Mouse (Mus musculus) cerebellum, adult 2 months (tissue): Measurements from ENCODE around the gene Dcst2. TPM values are rescaled to one million over a fixed set of nuclear protein-coding genes. Genes with fewer than 3 reads are reported as not detected.

Experiments used
- DNase-seq, 2 experiments: peaks; one replicate each; pipeline ENCODE4 v3.0.0; 2021
- H3K27ac ChIP-seq: fragments of 200-500 bp; 2 replicates; pipeline ENCODE4 v1.5.1; 2012; ENCODE audit warnings: low read length, control low read depth, inconsistent platforms; ENCODE audit not compliant: insufficient read depth
- H3K27me3 ChIP-seq: fragments of 200-500 bp; 2 replicates; pipeline ENCODE4 v1.6.1; 2012; ENCODE audit warnings: inconsistent platforms, mild to moderate bottlenecking, low read length, moderate library complexity; ENCODE audit not compliant: control insufficient read depth, insufficient read depth
- H3K4me1 ChIP-seq: fragments of 200-500 bp; 2 replicates; pipeline ENCODE4 v1.6.1; 2011; ENCODE audit warnings: low read length; ENCODE audit not compliant: control insufficient read depth, insufficient read depth
- H3K4me3 ChIP-seq: fragments of 200-500 bp; replicated peaks from 2 replicates; pipeline ENCODE3; 2011; ENCODE audit warnings: mild to moderate bottlenecking, low read depth, low read length, control low read depth; ENCODE audit not compliant: insufficient read depth
- CTCF ChIP-seq: fragments of 200-500 bp; IDR thresholded peaks from 2 replicates; pipeline ENCODE4 v1.5.1; 2011; ENCODE audit warnings: low read depth, mild to moderate bottlenecking, control low read depth, low read length, moderate library complexity, borderline replicate concordance; ENCODE audit not compliant: insufficient read depth
- POLR2A ChIP-seq: fragments of 200-500 bp; IDR thresholded peaks from 2 replicates; pipeline ENCODE4 v1.6.1; 2011; ENCODE audit warnings: low read length, control low read depth, borderline replicate concordance; ENCODE audit not compliant: insufficient read depth
- WGBS: fragments of 180-500 bp; shearing (Covaris S2); methylation state at CpG from one replicate; pipeline ENCODE4 v1.1.7; 2018; 5-methylcytosine and 5-hydroxymethylcytosine counted together
- polyA plus RNA-seq: library from polyadenylated mRNA; depleted of rRNA; stranded (reverse); fragments of >200 nt; gene quantifications from 2 replicates; pipeline ENCODE4 v1.2.3, GENCODE M21; 2012

Dcst2 gene
- polyA plus RNA-seq, 1 experiment = 0.36 TPM

- DNase-seq = no peak
- H3K4me1 ChIP-seq = peaks cover 13% of the 10 kb centered on the region
- WGBS = 52% methylated on average over 8 of the region's 8 CpGs
- no peak overlapping the region for H3K27ac ChIP-seq
- H3K4me3 ChIP-seq = no peak overlapping the region
- TF ChIP-seq POLR2A (no peak), CTCF (no peak)
- peaks cover 6% of the 10 kb centered on the region; the same call in 1 of the 2 replicates for H3K27me3 ChIP-seq
These were observed 43.5 kb upstream of the Dcst2 start for GRCm38 (mm10) chr3:89318316-89318715.

- Histone ChIP-seq H3K27me3 (peaks cover 6% of the 10 kb centered on the region; the same call in 1 of the 2 replicates), H3K27ac (no peak overlapping the region), H3K4me1 (peaks cover 13% of the 10 kb centered on the region), H3K4me3 (no peak overlapping the region)
- WGBS = 18% methylated on average over 21 of the region's 21 CpGs
- no peak for TF ChIP-seq CTCF
- TF ChIP-seq POLR2A = no peak
- no peak for DNase-seq
These were observed 42.7 kb upstream of the Dcst2 start for GRCm38 (mm10) chr3:89318971-89319590.

GRCm38 (mm10) chr3:89319591-89320350, 42.0 kb upstream of the Dcst2 start:
- TF ChIP-seq POLR2A (no peak), CTCF (no peak)
- Histone ChIP-seq H3K4me1 (peaks cover 13% of the 10 kb centered on the region), H3K27ac (no peak overlapping the region), H3K27me3 (peaks cover 6% of the 10 kb centered on the region; the same call in 1 of the 2 replicates), H3K4me3 (no peak overlapping the region)
- DNase-seq = no peak
- WGBS = 4% methylated on average over 58 of the region's 58 CpGs

GRCm38 (mm10) chr3:89320581-89321182, 41.1 kb upstream of the Dcst2 start:
- TF ChIP-seq POLR2A = no peak
- TF ChIP-seq CTCF = no peak
- Histone ChIP-seq H3K4me3 (peak overlapping the region; percentile 3), H3K27ac (no peak overlapping the region), H3K4me1 (peaks cover 13% of the 10 kb centered on the region), H3K27me3 (peaks cover 6% of the 10 kb centered on the region; the same call in 1 of the 2 replicates)
- no peak for DNase-seq
- WGBS = under 1% methylated on average over 41 of the region's 41 CpGs

- Histone ChIP-seq H3K4me1 (peaks cover 9% of the 10 kb centered on the region; the same call in 1 of the 2 replicates), H3K4me3 (peak overlapping the region; percentile 36), H3K27me3 (peaks cover 6% of the 10 kb centered on the region; the same call in 1 of the 2 replicates), H3K27ac (no peak overlapping the region)
- no peak for DNase-seq
- WGBS = under 1% methylated on average over 64 of the region's 66 CpGs
- TF ChIP-seq CTCF = no peak
- no peak for TF ChIP-seq POLR2A
These were observed 40.3 kb upstream of the Dcst2 start for GRCm38 (mm10) chr3:89321183-89322130.

GRCm38 (mm10) chr3:89322131-89322500, 39.7 kb upstream of the Dcst2 start:
- no peak overlapping the region for H3K27ac ChIP-seq
- no peak for DNase-seq
- TF ChIP-seq POLR2A (no peak), CTCF (no peak)
- under 1% methylated on average over 14 of the region's 14 CpGs for WGBS
- peaks cover 9% of the 10 kb centered on the region; the same call in 1 of the 2 replicates for H3K4me1 ChIP-seq
- H3K4me3 ChIP-seq = peak overlapping the region; percentile 36
- peaks cover 6% of the 10 kb centered on the region; the same call in 1 of the 2 replicates for H3K27me3 ChIP-seq

- H3K4me1 ChIP-seq = peaks cover 9% of the 10 kb centered on the region; the same call in 1 of the 2 replicates
- DNase-seq = peak; percentile 58 to 60
- TF ChIP-seq POLR2A (no peak), CTCF (no peak)
- no peak within 1 kb of the TSS for H3K27ac ChIP-seq
- H3K4me3 ChIP-seq = peak within 1 kb of the TSS; percentile 50
- WGBS = 2% methylated on average over 52 of the region's 53 CpGs
- H3K27me3 ChIP-seq = peaks cover 6% of the 10 kb centered on the region; the same call in 1 of the 2 replicates
These were observed 39.1 kb upstream of the Dcst2 start, which contains the start of gene Efna3 for GRCm38 (mm10) chr3:89322514-89323165. Gene Efna3, minus strand, starts transcription at chr3:89322965.
